Mouse (Mus musculus) ES-Bruce4 (cell line): ENCODE results near the gene Uvrag.

Experiments
- CTCF ChIP-seq: IDR thresholded peaks from one replicate; pipeline ENCODE4 v1.8.1; 2011; ENCODE audit warnings: low read depth, low read length
- EP300 ChIP-seq: IDR thresholded peaks from 2 replicates; pipeline ENCODE4 v1.6.1; 2011; ENCODE audit warnings: low read depth, low read length; ENCODE audit not compliant: insufficient read depth
- POLR2A ChIP-seq: IDR thresholded peaks from one replicate; pipeline ENCODE4 v1.8.1; 2011; ENCODE audit warnings: low read length; ENCODE audit not compliant: insufficient read depth

- TF ChIP-seq CTCF (no peak), EP300 (no peak), POLR2A (no peak)
These were observed 1.1 kb upstream of the Uvrag start for GRCm38 (mm10) chr7:99141919-99142606.
